ENCODE assay signal across 9 mouse cellular contexts in genomic region chr3:22551516-22551915, GRCm38 (mm10).
DNase-seq lines count a peak whose midpoint lies in the region; ATAC-seq and TF ChIP-seq lines count a peak whose summit lies in the region.
"Had no signal": no experiment of that assay in that cellular context is flagged by ENCODE, and none has a peak within 500 bp of the region (broad histone marks: within the 10 kb centered on the region; RNA-seq: fewer than 3 reads in every experiment).

No protein-coding gene starts in this region.

- peak; percentile 1 to 23 for DNase-seq in cerebellum, postnatal 4 days (ENCODE audit: low spot score in 2 of 2)
- peak; percentile 85 for DNase-seq in brain, adult 2 months (ENCODE audit: low read depth, low spot score)
- peak; percentile 32 to 39 for DNase-seq in layer of hippocampus, adult 2 months (ENCODE audit: low spot score in 2 of 2)
- peak; percentile 48 to 57 for DNase-seq in left cerebral cortex, postnatal 36 days (ENCODE audit: low spot score in 2 of 2)
- DNase-seq in liver: no peak
- no peak for DNase-seq in cerebellum, adult 18-20 months
- DNase-seq: kidney, adult 8-10 months had no signal

- no peak overlapping the region for H3K27ac ChIP-seq in layer of hippocampus, adult 2 months

- ATAC-seq in cerebellum, adult (ENCODE audit: insufficient number of reproducible peaks, low FRiP score, low TSS enrichment): no peak
- no peak for ATAC-seq in inflammation-experienced regulatory T-cells, adult 6 months

- TF ChIP-seq CTCF in layer of hippocampus, adult 2 months (conservative IDR thresholded peaks at IDR 0.05): no peak

- intact Hi-C loops in left cerebral cortex, postnatal 36 days (cut with DNase I): no loop called here

- no peak overlapping the region for H3K4me3 ChIP-seq in layer of hippocampus, adult 2 months

Comparison
In these comparisons a context has a peak if more than half of its experiments do, and no peak if none do; other contexts are left out.
1. DNase-seq: peak in cerebellum, postnatal 4 days (2 of 2), brain, adult 2 months (single experiment), layer of hippocampus, adult 2 months (2 of 2) and left cerebral cortex, postnatal 36 days (2 of 2); none in liver (single experiment) and cerebellum, adult 18-20 months (0 of 2).